Mouse (Mus musculus) cortical plate, adult 2 months (tissue): ENCODE data around the gene Olfr544. TPM values are rescaled to one million over a fixed set of nuclear protein-coding genes. Genes with fewer than 3 reads are reported as not detected.
"Not testable (repeated sequence)": the region's sequence is repeated elsewhere in the genome, so short reads cannot be mapped to it uniquely, and the experiment has no call there.

Source experiments
- H3K27ac ChIP-seq: fragments of 200-500 bp; 2 replicates; pipeline ENCODE4 v1.5.1; 2012; ENCODE audit warnings: low read length, control low read depth, inconsistent platforms; ENCODE audit not compliant: insufficient read depth
- H3K4me1 ChIP-seq: fragments of 200-500 bp; 2 replicates; pipeline ENCODE4 v1.6.1; 2011; ENCODE audit warnings: low read length; ENCODE audit not compliant: control insufficient read depth, insufficient read depth
- H3K4me3 ChIP-seq: fragments of 200-500 bp; 2 replicates; pipeline ENCODE4 v1.5.1; 2011; ENCODE audit warnings: mild to moderate bottlenecking, low read length, control low read depth; ENCODE audit not compliant: insufficient read depth
- CTCF ChIP-seq: fragments of 200-500 bp; IDR thresholded peaks from 2 replicates; pipeline ENCODE4 v1.5.1; 2011; ENCODE audit warnings: mild to moderate bottlenecking, control low read depth, low read length; ENCODE audit not compliant: insufficient read depth; ENCODE audit errors: extremely low read depth
- POLR2A ChIP-seq: fragments of 200-500 bp; IDR thresholded peaks from 2 replicates; pipeline ENCODE4 v1.6.1; 2011; ENCODE audit warnings: mild to moderate bottlenecking, low read length, control low read depth; ENCODE audit not compliant: insufficient read depth; ENCODE audit errors: extremely low read depth
- polyA plus RNA-seq: library from polyadenylated mRNA; depleted of rRNA; stranded (reverse); fragments of >200 nt; gene quantifications from 2 replicates; pipeline ENCODE4 v1.2.3, GENCODE M21; 2012

Gene Olfr544
- polyA plus RNA-seq, 1 experiment = not detected

DNA sequence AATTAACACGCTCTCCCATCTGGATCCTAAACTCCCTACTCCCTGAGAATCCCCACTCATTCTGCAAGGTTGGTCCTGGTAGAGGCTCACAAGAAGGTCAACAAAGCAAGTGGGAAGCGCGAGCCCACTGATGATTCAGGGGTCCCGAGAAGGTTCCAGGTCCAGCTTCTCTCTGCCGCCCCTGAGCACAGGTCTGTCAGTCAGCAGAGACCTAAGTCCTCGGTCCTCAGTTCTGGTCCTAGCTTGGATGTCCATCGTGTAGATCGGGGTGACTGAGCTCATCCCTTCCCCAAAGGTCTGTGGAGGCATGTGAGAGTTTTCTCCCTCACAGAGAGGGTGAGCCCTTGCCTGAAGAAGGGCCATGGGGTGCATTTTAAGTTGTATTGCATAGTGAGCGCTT is 20.0 kb upstream of the Olfr544 start:
- H3K27ac ChIP-seq = no peak overlapping the region
- H3K4me3 ChIP-seq = no peak overlapping the region
- no peaks in the 10 kb centered on the region for H3K4me1 ChIP-seq
- TF ChIP-seq CTCF = no peak
- no peak for TF ChIP-seq POLR2A

DNA sequence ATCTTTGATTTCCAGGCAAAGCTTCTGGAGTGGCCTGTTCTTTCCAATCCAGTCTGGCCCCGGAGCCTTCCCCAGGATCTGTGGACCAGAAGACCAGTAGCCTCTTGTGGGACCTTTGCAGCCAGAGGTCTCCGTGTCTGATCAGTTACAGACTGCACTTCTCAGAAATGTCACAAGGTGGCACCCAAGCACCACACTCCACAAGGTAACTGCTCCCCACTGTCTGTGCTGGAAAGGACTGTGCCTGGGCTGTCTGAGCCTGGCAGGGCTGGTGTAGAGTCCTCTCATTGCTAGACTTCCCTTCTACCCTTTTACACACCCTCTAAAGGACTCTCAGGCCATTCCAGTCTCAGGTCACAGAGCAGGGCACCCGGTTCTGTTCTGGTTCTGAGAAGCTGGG is 18.7 kb upstream of the Olfr544 start:
- no peak for TF ChIP-seq POLR2A
- peak; percentile 92 for TF ChIP-seq CTCF
- no peaks in the 10 kb centered on the region for H3K4me1 ChIP-seq
- no peak overlapping the region for H3K4me3 ChIP-seq
- no peak overlapping the region for H3K27ac ChIP-seq

DNA sequence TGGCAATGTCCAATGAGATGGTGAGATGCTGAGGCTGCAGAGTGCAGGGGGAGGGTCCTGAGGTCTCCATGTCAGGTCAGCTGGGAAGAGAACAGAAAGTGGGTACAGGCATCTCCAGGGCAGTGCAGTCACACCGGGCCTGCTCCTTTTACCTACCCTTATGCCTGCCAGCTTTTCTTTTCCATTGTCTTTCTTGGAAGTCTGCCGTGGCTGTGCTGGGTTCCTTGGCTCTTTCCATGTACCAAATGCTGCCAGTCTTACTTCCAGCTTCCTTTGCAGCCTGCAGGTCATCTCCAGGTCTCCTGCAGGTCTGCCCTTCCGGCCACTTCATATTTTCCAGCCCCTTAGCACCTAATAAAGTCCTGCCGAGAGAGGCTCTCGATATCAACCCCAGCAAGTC is 13.9 kb upstream of the Olfr544 start:
- H3K27ac ChIP-seq = no peak overlapping the region
- H3K4me1 ChIP-seq = no peaks in the 10 kb centered on the region
- TF ChIP-seq CTCF (no peak), POLR2A (no peak)
- no peak overlapping the region for H3K4me3 ChIP-seq

DNA sequence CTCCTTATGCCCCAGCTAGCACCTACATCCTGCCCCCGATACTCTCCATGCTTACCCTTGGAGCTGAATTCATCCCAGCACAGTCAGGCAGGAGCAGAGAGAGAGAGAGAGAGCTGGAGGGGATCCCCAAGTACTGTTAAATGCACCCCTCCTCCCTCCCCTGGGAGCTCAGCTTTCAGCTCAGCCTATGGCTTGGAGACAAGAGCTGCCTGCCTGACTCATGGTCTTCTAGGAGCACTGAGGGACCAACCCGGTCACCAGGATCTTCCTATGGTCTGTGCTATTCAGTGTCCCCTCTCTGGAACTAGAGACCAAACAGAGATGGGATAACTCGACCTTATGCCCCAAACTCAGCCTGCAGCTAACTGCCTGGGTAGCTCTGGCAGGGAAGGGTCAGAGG is 11.4 kb upstream of the Olfr544 start, which contains the start of gene Olfr545:
Olfr545 (minus strand) TSS at position 101 of the 400 bp plus-strand sequence.
- no peak within 1 kb of the TSS for H3K4me3 ChIP-seq
- no peak for TF ChIP-seq CTCF
- H3K4me1 ChIP-seq = no peaks in the 10 kb centered on the region
- no peak within 1 kb of the TSS for H3K27ac ChIP-seq

DNA sequence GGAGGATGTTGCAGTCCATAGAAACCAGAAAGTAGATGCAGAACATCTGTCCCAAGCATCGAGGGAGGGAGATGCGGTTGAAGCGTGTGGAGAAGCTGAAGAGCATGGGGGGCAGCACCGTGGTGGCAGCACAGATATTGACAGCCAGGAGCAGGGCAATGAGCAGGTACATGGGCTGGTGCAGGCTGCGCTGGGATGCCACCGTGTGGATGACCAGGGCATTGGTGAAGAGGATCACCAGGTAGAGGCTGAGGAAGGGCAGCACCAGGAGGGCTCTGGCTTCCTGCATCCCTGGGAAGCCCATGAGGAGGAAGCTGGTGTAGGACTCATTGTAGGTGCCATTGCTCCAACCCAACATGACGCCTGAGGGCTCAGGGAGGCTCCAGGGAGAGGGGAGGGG is 6.3 kb upstream of the Olfr544 start:
- not testable (repeated sequence) for H3K4me3 ChIP-seq, H3K4me1 ChIP-seq, H3K27ac ChIP-seq

DNA sequence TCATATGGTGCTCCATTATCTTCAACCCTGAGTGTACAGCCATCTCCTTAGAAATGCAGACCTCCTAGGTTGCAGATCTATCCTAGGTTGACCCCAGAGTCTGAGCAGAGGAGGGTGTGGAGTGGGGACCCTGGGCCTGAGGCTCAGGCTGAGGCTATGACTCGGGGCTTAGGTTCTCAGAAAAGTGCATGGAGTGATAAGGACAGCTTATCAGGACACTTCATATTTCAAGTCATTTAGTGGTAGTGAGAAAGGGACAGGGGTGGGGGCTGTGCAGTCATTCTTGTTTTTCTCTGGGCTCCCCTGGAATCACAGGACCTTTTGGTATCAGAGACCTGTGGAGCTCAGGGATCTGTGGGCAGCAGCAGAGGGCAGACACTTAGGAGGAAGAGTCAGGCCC is 2.0 kb downstream of the Olfr544 start:
- Histone ChIP-seq H3K4me1 (no peaks in the 10 kb centered on the region), H3K27ac (no peak overlapping the region), H3K4me3 (no peak overlapping the region)
- TF ChIP-seq POLR2A (no peak), CTCF (no peak)

DNA sequence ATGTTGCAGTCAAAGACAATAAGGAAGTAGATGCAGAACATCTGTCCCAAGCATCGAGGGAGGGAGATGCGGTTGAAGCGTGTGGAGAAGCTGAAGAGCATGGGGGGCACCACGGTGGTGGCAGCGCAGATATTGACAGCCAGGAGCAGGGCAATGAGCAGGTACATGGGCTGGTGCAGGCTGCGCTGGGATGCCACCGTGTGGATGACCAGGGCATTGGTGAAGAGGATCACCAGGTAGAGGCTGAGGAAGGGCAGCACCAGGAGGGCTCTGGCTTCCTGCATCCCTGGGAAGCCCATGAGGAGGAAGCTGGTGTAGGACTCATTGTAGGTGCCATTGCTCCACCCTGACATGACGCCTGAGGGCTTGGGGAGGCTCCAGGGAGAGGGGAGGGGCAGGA is 3.3 kb downstream of the Olfr544 start:
- not testable (repeated sequence) for H3K27ac ChIP-seq, H3K4me1 ChIP-seq, H3K4me3 ChIP-seq

DNA sequence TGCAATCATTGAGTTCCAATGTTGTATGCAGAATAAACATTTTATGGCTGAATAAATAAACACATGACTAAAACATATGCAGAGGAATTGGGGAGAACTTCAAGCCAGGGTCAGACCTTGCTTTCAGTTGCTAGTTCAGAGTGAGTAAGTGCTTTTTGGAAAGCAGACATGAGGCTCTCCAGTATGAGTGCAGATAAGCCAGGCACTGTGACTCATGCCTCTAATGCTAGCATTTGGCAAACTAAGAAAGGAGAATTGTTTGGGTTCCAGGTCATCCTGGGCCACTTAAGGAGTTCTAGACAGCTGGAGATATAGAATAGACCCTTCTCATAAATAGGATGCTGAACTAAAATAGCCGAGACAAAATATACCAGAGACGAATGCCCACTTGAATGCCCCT is 4.4 kb downstream of the Olfr544 start:
- no peak for TF ChIP-seq POLR2A
- TF ChIP-seq CTCF = no peak
- no peak overlapping the region for H3K27ac ChIP-seq
- no peak overlapping the region for H3K4me3 ChIP-seq
- H3K4me1 ChIP-seq = no peaks in the 10 kb centered on the region

DNA sequence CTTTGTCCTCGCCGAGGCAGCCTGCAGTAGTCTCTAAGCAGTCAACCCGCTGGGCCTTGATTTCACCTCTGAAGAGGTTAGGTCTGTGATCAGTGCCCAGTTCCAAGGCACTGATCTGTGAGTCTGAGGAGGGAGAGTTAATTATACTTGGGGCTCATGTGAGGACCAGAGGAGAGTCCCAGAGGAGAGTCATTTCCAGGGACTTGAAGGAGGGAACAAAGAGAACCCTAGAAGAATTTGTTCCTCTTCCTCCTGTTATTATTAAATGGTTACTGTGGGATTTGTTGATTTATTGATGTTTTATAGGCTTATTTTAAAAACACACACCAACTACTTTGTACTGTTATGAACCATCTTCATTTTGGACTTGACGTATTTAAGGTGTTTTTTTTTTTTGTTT is 6.5 kb downstream of the Olfr544 start, which contains the start of gene Olfr543:
Olfr543 (minus strand) TSS at position 101 of the 400 bp plus-strand sequence.
- H3K4me3 ChIP-seq = no peak within 1 kb of the TSS
- no peaks in the 10 kb centered on the region for H3K4me1 ChIP-seq
- H3K27ac ChIP-seq = no peak within 1 kb of the TSS
- TF ChIP-seq POLR2A (no peak), CTCF (no peak)

DNA sequence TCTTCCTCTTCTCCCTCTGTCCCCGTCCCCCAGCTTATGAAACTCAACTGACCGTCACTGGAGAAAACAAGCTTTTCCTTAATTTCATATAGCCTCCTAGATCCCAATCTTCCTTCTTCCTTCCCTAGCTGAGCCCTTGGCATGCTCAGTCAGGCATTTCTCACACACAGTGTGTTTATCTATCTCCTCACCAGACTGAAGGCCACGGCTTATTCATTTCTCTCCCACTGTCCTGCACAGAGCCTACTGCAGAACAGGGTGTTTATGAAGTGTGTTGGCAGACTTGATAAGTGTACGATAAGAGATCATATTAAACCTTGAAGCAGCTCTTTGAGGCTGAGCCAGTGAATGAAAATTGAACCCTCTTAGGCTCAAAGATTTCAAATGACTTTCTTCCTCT is 7.3 kb downstream of the Olfr544 start:
- TF ChIP-seq POLR2A (no peak), CTCF (no peak)
- Histone ChIP-seq H3K4me1 (no peaks in the 10 kb centered on the region), H3K4me3 (no peak overlapping the region), H3K27ac (no peak overlapping the region)

DNA sequence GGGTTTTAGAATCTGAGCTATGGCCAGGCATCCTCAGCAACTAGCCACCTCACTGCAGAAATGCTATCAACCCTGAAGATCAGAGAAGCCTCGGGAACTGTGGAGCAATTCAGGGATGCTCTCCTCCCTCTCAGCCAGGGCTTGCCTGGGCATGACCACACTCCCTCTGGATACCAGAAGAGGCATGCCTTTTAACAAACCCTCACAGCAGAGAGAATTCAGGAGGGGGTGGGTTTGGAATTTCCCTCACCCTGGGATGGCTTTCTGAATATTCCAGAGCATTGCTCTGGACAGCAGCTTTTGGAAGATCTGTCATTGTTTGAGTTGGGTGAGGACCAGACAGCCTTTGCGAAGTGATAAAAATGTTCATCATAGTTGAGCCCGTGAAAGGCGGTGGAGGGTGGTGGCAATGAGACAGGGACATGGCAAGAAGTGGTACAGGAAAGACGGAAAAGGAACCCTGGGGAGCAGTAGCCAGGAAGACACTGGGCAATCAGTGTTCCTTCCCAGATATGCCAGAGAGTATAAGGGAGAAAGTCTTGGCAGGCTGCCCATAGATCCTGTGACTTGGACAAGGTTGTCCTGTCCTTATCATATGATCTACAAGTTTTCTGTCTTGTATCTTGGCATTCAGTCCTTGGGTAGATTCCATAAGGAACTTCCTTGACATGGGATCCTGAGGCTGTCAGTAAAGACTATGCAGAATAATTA is 8.6 kb downstream of the Olfr544 start:
- H3K4me3 ChIP-seq = no peak overlapping the region
- TF ChIP-seq POLR2A = no peak
- no peak overlapping the region for H3K27ac ChIP-seq
- H3K4me1 ChIP-seq = no peaks in the 10 kb centered on the region
